8 mouse cellular contexts compared by ENCODE assay signal in genomic region chr7:19693421-19693820, GRCm38 (mm10). TPM values are rescaled to one million over a fixed set of nuclear protein-coding genes. Genes with fewer than 3 reads are reported as not detected.
DNase-seq lines count a peak whose midpoint lies in the region; ATAC-seq and TF ChIP-seq lines count a peak whose summit lies in the region.

No protein-coding gene starts in this region.

- H3K27ac ChIP-seq in forebrain, postnatal 0 days (ENCODE audit: low read depth, low read length): peak overlapping the region; percentile 36; the same call in 1 of the 2 replicates
- H3K27ac ChIP-seq in forebrain, embryonic 11.5 days (ENCODE audit: low read depth, low read length): no peak overlapping the region

- WGBS in forebrain, postnatal 0 days: 31% methylated on average over 10 of the region's 10 CpGs
- 39% methylated on average over 10 of the region's 10 CpGs for WGBS in forebrain, embryonic 11.5 days

- peak; percentile 80 for ATAC-seq in forebrain, postnatal 0 days
- ATAC-seq in forebrain, embryonic 11.5 days (replicated peaks; ENCODE audit: low FRiP score): no peak
- ATAC-seq in common myeloid progenitor, adult 5-6 weeks (replicated peaks; ENCODE audit: low read depth, poor library complexity, severe bottlenecking): peak; percentile 49

- no peaks in the 10 kb centered on the region for H3K4me1 ChIP-seq in forebrain, postnatal 0 days (ENCODE audit: insufficient read depth)
- H3K4me1 ChIP-seq in forebrain, embryonic 11.5 days (replicated peaks; ENCODE audit: control insufficient read depth, insufficient read depth, low read length): 0 out of 2 replicates have a peak, but pooled peaks cover 4% of the 10 kb centered on the region
- H3K4me1 ChIP-seq in E14TG2a.4 (replicated peaks; ENCODE audit: low read depth, low read length): peaks cover 89% of the 10 kb centered on the region

- no peak for TF ChIP-seq CTCF in forebrain, postnatal 0 days (IDR thresholded peaks at IDR 0.05; ENCODE audit: low read depth)
- no peak for TF ChIP-seq CTCF in E14TG2a.4 (conservative IDR thresholded peaks at IDR 0.05; ENCODE audit: low read length)

- peaks cover 6% of the 10 kb centered on the region; the same call in 1 of the 2 replicates for H3K36me3 ChIP-seq in forebrain, postnatal 0 days (ENCODE audit: insufficient read depth)
- H3K36me3 ChIP-seq in forebrain, embryonic 11.5 days (ENCODE audit: control insufficient read depth, insufficient read depth, low read length): no peaks in the 10 kb centered on the region; the same call in 1 of the 2 replicates
- H3K36me3 ChIP-seq in E14TG2a.4 (ENCODE audit: insufficient read depth, low read length): peaks cover 33% of the 10 kb centered on the region

- intact Hi-C loops in heart, postnatal 25 days (cut with DNase I): no loop called here

- peak; percentile 61 for DNase-seq in forebrain, postnatal 0 days
- no peak for DNase-seq in forebrain, embryonic 11.5 days (ENCODE audit: low spot score)
- DNase-seq in heart, postnatal 25 days (ENCODE audit: low spot score): peak; percentile 61
- DNase-seq in lung, adult 18-20 months: peak; percentile 71 to 75
- peak; percentile 55 for DNase-seq in right cerebral cortex, postnatal 14 days
- no peak for DNase-seq in thymus, postnatal 14 days

- no peak overlapping the region for H3K9ac ChIP-seq in forebrain, postnatal 0 days
- H3K9ac ChIP-seq in forebrain, embryonic 11.5 days (ENCODE audit: low read length): no peak overlapping the region

- no peaks in the 10 kb centered on the region for H3K27me3 ChIP-seq in forebrain, postnatal 0 days (ENCODE audit: insufficient read depth, low read length)
- H3K27me3 ChIP-seq in forebrain, embryonic 11.5 days (ENCODE audit: control insufficient read depth, insufficient read depth, low read length): no peaks in the 10 kb centered on the region
- no peaks in the 10 kb centered on the region for H3K27me3 ChIP-seq in E14TG2a.4 (ENCODE audit: insufficient read depth, low read length)

- no peak overlapping the region for H3K4me2 ChIP-seq in forebrain, postnatal 0 days (ENCODE audit: low read depth)
- no peak overlapping the region for H3K4me2 ChIP-seq in forebrain, embryonic 11.5 days (ENCODE audit: low read depth, low read length, severe bottlenecking)

- no peak overlapping the region for H3K4me3 ChIP-seq in forebrain, postnatal 0 days (ENCODE audit: low read depth, low read length)
- no peak overlapping the region for H3K4me3 ChIP-seq in forebrain, embryonic 11.5 days (ENCODE audit: low read depth, low read length)
- H3K4me3 ChIP-seq in E14TG2a.4 (replicated peaks; ENCODE audit: low read length): peak overlapping the region; percentile 77

- H3K9me3 ChIP-seq in forebrain, postnatal 0 days (ENCODE audit: low read length): no peaks in the 10 kb centered on the region
- no peaks in the 10 kb centered on the region; the same call in 1 of the 2 replicates for H3K9me3 ChIP-seq in forebrain, embryonic 11.5 days (ENCODE audit: control insufficient read depth, low read length)
- no peaks in the 10 kb centered on the region for H3K9me3 ChIP-seq in E14TG2a.4 (ENCODE audit: low read length)

RNA-seq across cellular contexts. Expression of gene Apoc1, which starts 1.0 kb away (rescaled TPM):
- total RNA-seq in forebrain, postnatal 0 days (2014; rRNA removed): 2.1 and 5.3 TPM in 2 replicates
- 3.0 and 5.5 TPM in 2 replicates for polyA plus RNA-seq in forebrain, postnatal 0 days (2015; fragmentation: Nextera tagmentation; extraction: Ambion mirVana)
- polyA plus RNA-seq in forebrain, embryonic 11.5 days (2014; fragmentation: Nextera tagmentation; extraction: Ambion mirVana): 1.00 and 2.0 TPM in 2 replicates
- 7.3 TPM in 1 of 2 replicates, not detected in the other for total RNA-seq in common myeloid progenitor, adult 5-6 weeks (2017)
- 1 to 10 TPM; 1.4 to 2.2 TPM for total RNA-seq in heart, postnatal 25 days (2021)

RNA-seq across cellular contexts. Expression of gene Apoe, which starts 5.6 kb away (rescaled TPM):
- 1,116 and 1,436 TPM in 2 replicates for total RNA-seq in forebrain, postnatal 0 days (2014; rRNA removed)
- polyA plus RNA-seq in forebrain, postnatal 0 days (2015; fragmentation: Nextera tagmentation; extraction: Ambion mirVana): 1,283 and 1,495 TPM in 2 replicates
- polyA plus RNA-seq in forebrain, embryonic 11.5 days (2014; fragmentation: Nextera tagmentation; extraction: Ambion mirVana): 125 and 152 TPM in 2 replicates
- 659 and 679 TPM in 2 replicates for total RNA-seq in common myeloid progenitor, adult 5-6 weeks (2017)
- total RNA-seq in heart, postnatal 25 days (2021): 100 to 1,000 TPM; 309 to 319 TPM

RNA-seq across cellular contexts. Expression of gene Apoc4, which starts 12.1 kb away (rescaled TPM):
- total RNA-seq in forebrain, postnatal 0 days (2014; rRNA removed): not detected in 2 replicates
- not detected in 2 replicates for polyA plus RNA-seq in forebrain, postnatal 0 days (2015; fragmentation: Nextera tagmentation; extraction: Ambion mirVana)
- polyA plus RNA-seq in forebrain, embryonic 11.5 days (2014; fragmentation: Nextera tagmentation; extraction: Ambion mirVana): not detected in 2 replicates
- not detected in 2 replicates for total RNA-seq in common myeloid progenitor, adult 5-6 weeks (2017)
- not detected for total RNA-seq in heart, postnatal 25 days (2021)

RNA-seq across cellular contexts. Expression of gene Gm44805, which starts 12.2 kb away (rescaled TPM):
- not detected in 2 replicates for total RNA-seq in forebrain, postnatal 0 days (2014; rRNA removed)
- polyA plus RNA-seq in forebrain, postnatal 0 days (2015; fragmentation: Nextera tagmentation; extraction: Ambion mirVana): not detected in 2 replicates
- not detected in 2 replicates for polyA plus RNA-seq in forebrain, embryonic 11.5 days (2014; fragmentation: Nextera tagmentation; extraction: Ambion mirVana)
- not detected in 2 replicates for total RNA-seq in common myeloid progenitor, adult 5-6 weeks (2017)
- total RNA-seq in heart, postnatal 25 days (2021): not detected

RNA-seq across cellular contexts. Expression of gene Apoc2, which starts 15.7 kb away (rescaled TPM):
- 0.86 TPM in 1 of 2 replicates, not detected in the other for total RNA-seq in forebrain, postnatal 0 days (2014; rRNA removed)
- 0.50 TPM in 1 of 2 replicates, not detected in the other for polyA plus RNA-seq in forebrain, postnatal 0 days (2015; fragmentation: Nextera tagmentation; extraction: Ambion mirVana)
- not detected in 2 replicates for polyA plus RNA-seq in forebrain, embryonic 11.5 days (2014; fragmentation: Nextera tagmentation; extraction: Ambion mirVana)
- total RNA-seq in common myeloid progenitor, adult 5-6 weeks (2017): not detected in 2 replicates
- total RNA-seq in heart, postnatal 25 days (2021): not detected

Comparison
In these comparisons a context has a peak if more than half of its experiments do, and no peak if none do; other contexts are left out.
1. DNase-seq: peak in forebrain, postnatal 0 days (single experiment), heart, postnatal 25 days (single experiment), lung, adult 18-20 months (2 of 2) and right cerebral cortex, postnatal 14 days (single experiment); none in forebrain, embryonic 11.5 days (single experiment) and thymus, postnatal 14 days (single experiment).